Mouse (Mus musculus) kidney, embryonic 14.5 days (tissue): ENCODE results near the gene Gprin1. TPM values are rescaled to one million over a fixed set of nuclear protein-coding genes. Genes with fewer than 3 reads are reported as not detected.

Experiments used
- ATAC-seq: fragments of 200-750 bp; cut with Nextera tagmentation; 2 replicates; pipeline ENCODE4 v1.8.0; 2017; ENCODE audit warnings: moderate number of reproducible peaks, mild to moderate bottlenecking, moderate TSS enrichment, moderate library complexity; ENCODE audit not compliant: low FRiP score, low TSS enrichment
- H3K27ac ChIP-seq: fragments of 300-500 bp; sonication (generic); 2 replicates; pipeline ENCODE4 v1.5.1; 2014; ENCODE audit warnings: low read depth, mild to moderate bottlenecking, low read length, moderate library complexity, mixed read lengths
- H3K27me3 ChIP-seq: fragments of 300-500 bp; sonication (generic); 2 replicates; pipeline ENCODE4 v1.6.1; 2014; ENCODE audit warnings: mild to moderate bottlenecking, low read length; ENCODE audit not compliant: control insufficient read depth, insufficient read depth
- H3K36me3 ChIP-seq: fragments of 300-500 bp; sonication (generic); 2 replicates; pipeline ENCODE4 v1.6.1; 2014; ENCODE audit warnings: low read length, mixed read lengths; ENCODE audit not compliant: control insufficient read depth, insufficient read depth
- H3K4me1 ChIP-seq: fragments of 300-500 bp; sonication (generic); 2 replicates; pipeline ENCODE4 v1.6.1; 2014; ENCODE audit warnings: low read length, mixed read lengths; ENCODE audit not compliant: control insufficient read depth, insufficient read depth
- H3K4me2 ChIP-seq: fragments of 300-500 bp; sonication (generic); replicated peaks from 2 replicates; pipeline ENCODE4 v1.6.1; 2014; ENCODE audit warnings: low read depth, mild to moderate bottlenecking, low read length
- H3K4me3 ChIP-seq: fragments of 300-500 bp; sonication (generic); 2 replicates; pipeline ENCODE4 v1.5.1; 2014; ENCODE audit warnings: mild to moderate bottlenecking, low read length
- H3K9ac ChIP-seq: fragments of 300-500 bp; sonication (generic); 2 replicates; pipeline ENCODE4 v1.6.1; 2014; ENCODE audit warnings: low read depth, mild to moderate bottlenecking, low read length, moderate library complexity
- H3K9me3 ChIP-seq: fragments of 300-500 bp; sonication (generic); 2 replicates; pipeline ENCODE4 v1.6.1; 2016; ENCODE audit warnings: low read length; ENCODE audit not compliant: control insufficient read depth
- WGBS: fragments of 180-500 bp; shearing (Covaris S2); extraction: QIAGEN DNeasy Blood & Tissue Kit; methylation state at CpG from one replicate; pipeline ENCODE4 v1.1.7; 2014; 5-methylcytosine and 5-hydroxymethylcytosine counted together
- polyA plus RNA-seq: library from polyadenylated mRNA; unstranded; fragments of >200 nt; fragmentation: Nextera tagmentation; extraction: Ambion mirVana; gene quantifications from 2 replicates; pipeline ENCODE4 v1.2.1, GENCODE M21; 2014

Gene Gprin1
- polyA plus RNA-seq, result 0.31 and 0.41 TPM in 2 replicates

GRCm38 (mm10) chr13:54749864-54750411, at the start of gene Gprin1:
TSS of gene Gprin1 (minus strand) at chr13:54749874.
- WGBS, result 2% methylated on average over 24 of the region's 29 CpGs
- H3K27ac ChIP-seq, result no peak within 1 kb of the TSS
- no peaks in the 10 kb centered on the region for H3K9me3 ChIP-seq
- no peaks in the 10 kb centered on the region for H3K36me3 ChIP-seq
- peak within 1 kb of the TSS; percentile 91 for H3K4me2 ChIP-seq
- H3K9ac ChIP-seq, result peak within 1 kb of the TSS; percentile 47
- H3K4me3 ChIP-seq, result peak within 1 kb of the TSS; percentile 51
- H3K27me3 ChIP-seq, result peaks cover 34% of the 10 kb centered on the region
- ATAC-seq, result peak; percentile 45
- H3K4me1 ChIP-seq, result peaks cover 4% of the 10 kb centered on the region; the same call in 1 of the 2 replicates

- no peaks in the 10 kb centered on the region for H3K4me1 ChIP-seq
- peaks cover 4% of the 10 kb centered on the region; the same call in 1 of the 2 replicates for H3K27me3 ChIP-seq
- no peaks in the 10 kb centered on the region for H3K9me3 ChIP-seq
- H3K9ac ChIP-seq, result no peak overlapping the region
- no peak overlapping the region for H3K4me2 ChIP-seq
- no peak overlapping the region for H3K27ac ChIP-seq
- WGBS, result 70% methylated on average over 10 of the region's 10 CpGs
- no peak overlapping the region for H3K4me3 ChIP-seq
- no peaks in the 10 kb centered on the region for H3K36me3 ChIP-seq
- no peak for ATAC-seq
Observed at GRCm38 (mm10) chr13:54798740-54799139, 49.1 kb upstream of the Gprin1 start.

GRCm38 (mm10) chr13:54797861-54798643, 48.4 kb upstream of the Gprin1 start:
- Histone ChIP-seq H3K9me3 (no peaks in the 10 kb centered on the region), H3K27me3 (peaks cover 4% of the 10 kb centered on the region; the same call in 1 of the 2 replicates), H3K4me2 (no peak overlapping the region), H3K9ac (no peak overlapping the region), H3K4me3 (no peak overlapping the region), H3K27ac (no peak overlapping the region), H3K36me3 (no peaks in the 10 kb centered on the region), H3K4me1 (no peaks in the 10 kb centered on the region)
- WGBS, result 75% methylated on average over 16 of the region's 16 CpGs
- ATAC-seq, result no peak

GRCm38 (mm10) chr13:54797356-54797755, 47.7 kb upstream of the Gprin1 start:
- H3K4me1 ChIP-seq, result no peaks in the 10 kb centered on the region
- H3K27me3 ChIP-seq, result peaks cover 6% of the 10 kb centered on the region
- 33% methylated on average over 4 of the region's 4 CpGs for WGBS
- no peak overlapping the region for H3K9ac ChIP-seq
- H3K4me3 ChIP-seq, result no peak overlapping the region
- no peak overlapping the region for H3K4me2 ChIP-seq
- no peak for ATAC-seq
- no peaks in the 10 kb centered on the region for H3K9me3 ChIP-seq
- H3K27ac ChIP-seq, result no peak overlapping the region
- no peaks in the 10 kb centered on the region for H3K36me3 ChIP-seq

GRCm38 (mm10) chr13:54794843-54795242, 45.2 kb upstream of the Gprin1 start:
- H3K9ac ChIP-seq, result no peak overlapping the region
- no peak overlapping the region for H3K4me3 ChIP-seq
- WGBS, result 53% methylated on average over 5 of the region's 5 CpGs
- H3K4me2 ChIP-seq, result no peak overlapping the region
- H3K4me1 ChIP-seq, result peaks cover 3% of the 10 kb centered on the region; the same call in 1 of the 2 replicates
- H3K27ac ChIP-seq, result no peak overlapping the region
- H3K36me3 ChIP-seq, result no peaks in the 10 kb centered on the region
- no peaks in the 10 kb centered on the region for H3K9me3 ChIP-seq
- no peak for ATAC-seq
- peaks cover 13% of the 10 kb centered on the region for H3K27me3 ChIP-seq

- Histone ChIP-seq H3K4me1 (peaks cover 3% of the 10 kb centered on the region; the same call in 1 of the 2 replicates), H3K9ac (no peak overlapping the region), H3K27me3 (peaks cover 13% of the 10 kb centered on the region), H3K9me3 (no peaks in the 10 kb centered on the region), H3K27ac (no peak overlapping the region), H3K36me3 (no peaks in the 10 kb centered on the region), H3K4me2 (no peak overlapping the region), H3K4me3 (no peak overlapping the region)
- 67% methylated on average over 16 of the region's 16 CpGs for WGBS
- no peak for ATAC-seq
Observed at GRCm38 (mm10) chr13:54794002-54794577, 44.4 kb upstream of the Gprin1 start.

GRCm38 (mm10) chr13:54792259-54793230, 42.9 kb upstream of the Gprin1 start:
- Histone ChIP-seq H3K4me3 (no peak overlapping the region), H3K27me3 (peaks cover 9% of the 10 kb centered on the region), H3K4me1 (peaks cover 3% of the 10 kb centered on the region; the same call in 1 of the 2 replicates), H3K9ac (no peak overlapping the region), H3K27ac (no peak overlapping the region), H3K9me3 (no peaks in the 10 kb centered on the region), H3K4me2 (no peak overlapping the region), H3K36me3 (no peaks in the 10 kb centered on the region)
- ATAC-seq, result no peak
- WGBS, result 16% methylated on average over 21 of the region's 21 CpGs

GRCm38 (mm10) chr13:54789561-54790397, 40.1 kb upstream of the Gprin1 start:
- H3K9me3 ChIP-seq, result no peaks in the 10 kb centered on the region
- H3K36me3 ChIP-seq, result no peaks in the 10 kb centered on the region
- H3K4me2 ChIP-seq, result peak overlapping the region; percentile 98
- 2% methylated on average over 38 of the region's 38 CpGs for WGBS
- H3K9ac ChIP-seq, result peak overlapping the region; percentile 35; the same call in 1 of the 2 replicates
- peaks cover 3% of the 10 kb centered on the region; the same call in 1 of the 2 replicates for H3K4me1 ChIP-seq
- H3K4me3 ChIP-seq, result peak overlapping the region; percentile 58
- ATAC-seq, result peak; percentile 50
- H3K27me3 ChIP-seq, result peaks cover 9% of the 10 kb centered on the region
- no peak overlapping the region for H3K27ac ChIP-seq
